Mouse (Mus musculus) heart, embryonic 11.5 days (tissue): ENCODE measurements around the gene Slc6a5. TPM values are rescaled to one million over a fixed set of nuclear protein-coding genes. Genes with fewer than 3 reads are reported as not detected.
"Not testable (repeated sequence)": the region's sequence is repeated elsewhere in the genome, so short reads cannot be mapped to it uniquely, and the experiment has no call there.

Experiments
- ATAC-seq: fragments of 200-750 bp; cut with Nextera tagmentation; replicated peaks from 2 replicates; pipeline ENCODE4 v1.8.0; 2017; ENCODE audit warnings: moderate library complexity; ENCODE audit not compliant: insufficient number of reproducible peaks, low FRiP score, low TSS enrichment
- H3K27ac ChIP-seq: fragments of 300-500 bp; sonication (generic); 2 replicates; pipeline ENCODE4 v1.5.1; 2014; ENCODE audit warnings: mild to moderate bottlenecking, low read depth, low read length
- H3K27me3 ChIP-seq: fragments of 300-500 bp; sonication (generic); 2 replicates; pipeline ENCODE4 v1.6.1; 2014; ENCODE audit warnings: mild to moderate bottlenecking, low read length, mixed read lengths; ENCODE audit not compliant: control insufficient read depth, insufficient read depth
- H3K36me3 ChIP-seq: fragments of 300-500 bp; sonication (generic); 2 replicates; pipeline ENCODE4 v1.6.1; 2014; ENCODE audit warnings: mild to moderate bottlenecking, low read length, moderate library complexity, mixed read lengths; ENCODE audit not compliant: control insufficient read depth, insufficient read depth
- H3K4me1 ChIP-seq: fragments of 300-500 bp; sonication (generic); 2 replicates; pipeline ENCODE4 v1.6.1; 2014; ENCODE audit warnings: low read length; ENCODE audit not compliant: control insufficient read depth, insufficient read depth
- H3K4me2 ChIP-seq: fragments of 300-500 bp; sonication (generic); 2 replicates; pipeline ENCODE4 v1.6.1; 2014; ENCODE audit warnings: mild to moderate bottlenecking, moderate library complexity
- H3K4me3 ChIP-seq: fragments of 300-500 bp; sonication (generic); 2 replicates; pipeline ENCODE4 v1.5.1; 2014; ENCODE audit warnings: low read depth, low read length
- H3K9ac ChIP-seq: fragments of 300-500 bp; sonication (generic); 2 replicates; pipeline ENCODE4 v1.6.1; 2014; ENCODE audit warnings: mild to moderate bottlenecking, low read depth, low read length, moderate library complexity
- H3K9me3 ChIP-seq: fragments of 300-500 bp; sonication (generic); replicated peaks from 2 replicates; pipeline ENCODE4 v1.6.1; 2016; ENCODE audit warnings: low read length; ENCODE audit not compliant: control insufficient read depth
- WGBS: fragments of 180-500 bp; shearing (Covaris S2); extraction: QIAGEN DNeasy Blood & Tissue Kit; methylation state at CpG from one replicate; pipeline ENCODE4 v1.1.7; 2014; ENCODE audit not compliant: insufficient replicate concordance; 5-methylcytosine and 5-hydroxymethylcytosine counted together
- polyA plus RNA-seq: library from polyadenylated mRNA; unstranded; fragments of >200 nt; fragmentation: Nextera tagmentation; extraction: Ambion mirVana; gene quantifications from 2 replicates; pipeline ENCODE4 v1.2.1, GENCODE M21; 2014

The Slc6a5 gene
- polyA plus RNA-seq, 1 experiment from 2014 or later: not detected

DNA sequence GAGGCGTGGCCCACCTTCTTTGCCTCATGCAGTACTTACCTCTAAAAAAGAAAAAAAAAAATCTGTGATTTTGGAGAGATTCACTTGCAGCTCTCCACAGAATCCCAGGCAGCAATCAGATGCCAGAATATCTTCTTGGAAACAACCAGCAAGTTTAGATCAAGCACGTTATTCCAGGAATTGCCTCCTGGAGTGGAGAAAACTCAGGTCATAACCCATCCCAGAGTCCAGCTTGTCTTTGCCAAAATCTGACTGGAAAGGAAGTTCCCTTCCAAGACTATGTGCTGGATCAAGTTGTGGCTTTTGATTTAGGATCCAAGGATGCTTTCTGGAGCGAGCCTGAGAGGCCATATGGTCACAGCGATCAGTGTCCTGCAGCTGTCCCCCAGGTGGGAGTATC, 10.8 kb downstream of the Slc6a5 start:
- no peak overlapping the region for H3K4me2 ChIP-seq
- WGBS: 68% methylated on average over 4 of the region's 4 CpGs
- H3K36me3 ChIP-seq: no peaks in the 10 kb centered on the region
- no peak for ATAC-seq
- no peaks in the 10 kb centered on the region for H3K4me1 ChIP-seq
- H3K9ac ChIP-seq: no peak overlapping the region
- H3K27ac ChIP-seq: no peak overlapping the region
- peaks cover 34% of the 10 kb centered on the region for H3K27me3 ChIP-seq
- H3K9me3 ChIP-seq: 0 out of 2 replicates have a peak, but pooled peaks cover 2% of the 10 kb centered on the region
- H3K4me3 ChIP-seq: no peak overlapping the region

DNA sequence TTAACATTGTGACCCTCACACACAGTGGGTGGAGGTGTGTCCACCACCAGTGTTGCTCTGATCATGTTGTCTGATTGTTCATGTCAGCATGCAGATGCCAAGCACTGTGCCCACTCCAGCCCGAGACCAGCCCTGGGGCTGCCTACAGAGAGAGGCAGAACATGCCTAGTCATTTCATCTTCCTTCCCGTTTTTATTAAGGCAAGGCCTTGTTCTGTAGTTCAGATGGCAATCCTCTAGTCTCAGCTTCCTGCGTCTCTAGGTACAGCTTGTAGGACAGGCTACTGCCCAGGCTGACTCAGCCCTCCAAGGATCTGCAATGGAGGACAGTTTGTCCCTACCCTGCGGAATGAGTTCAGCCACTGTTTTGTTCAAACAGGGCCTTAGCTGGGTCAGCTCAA, 13.0 kb downstream of the Slc6a5 start:
- no peak overlapping the region for H3K27ac ChIP-seq
- H3K36me3 ChIP-seq: no peaks in the 10 kb centered on the region
- 45% methylated on average over 4 of the region's 4 CpGs for WGBS
- 0 out of 2 replicates have a peak, but pooled peaks cover 2% of the 10 kb centered on the region for H3K9me3 ChIP-seq
- peaks cover 12% of the 10 kb centered on the region for H3K27me3 ChIP-seq
- H3K4me1 ChIP-seq: no peaks in the 10 kb centered on the region
- no peak for ATAC-seq
- H3K4me2 ChIP-seq: peak overlapping the region; percentile 39; the same call in 1 of the 2 replicates
- H3K4me3 ChIP-seq: no peak overlapping the region
- H3K9ac ChIP-seq: no peak overlapping the region

DNA sequence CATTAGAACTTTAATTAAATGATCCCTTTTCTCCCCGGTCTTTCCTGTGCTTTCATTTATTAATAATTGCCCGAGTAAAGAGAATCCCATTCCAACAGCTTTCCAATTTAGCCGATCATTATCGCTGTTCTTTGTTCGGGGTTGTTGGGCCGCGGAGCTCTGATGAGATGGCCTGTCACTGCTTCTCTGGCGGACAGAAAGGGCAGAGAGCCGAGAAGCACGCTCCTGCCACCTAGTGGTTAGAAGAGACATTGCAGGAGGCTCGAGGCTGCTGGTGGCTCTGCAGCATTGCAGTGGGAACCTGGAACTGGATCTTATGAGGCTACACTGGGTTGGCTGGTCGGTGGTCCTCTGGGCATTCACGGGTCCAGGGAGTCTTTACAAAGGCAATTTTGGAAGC, 13.4 kb downstream of the Slc6a5 start:
- H3K9me3 ChIP-seq: 0 out of 2 replicates have a peak, but pooled peaks cover 2% of the 10 kb centered on the region
- H3K4me2 ChIP-seq: peak overlapping the region; percentile 39; the same call in 1 of the 2 replicates
- H3K4me1 ChIP-seq: no peaks in the 10 kb centered on the region
- no peak overlapping the region for H3K27ac ChIP-seq
- no peak overlapping the region for H3K4me3 ChIP-seq
- H3K36me3 ChIP-seq: no peaks in the 10 kb centered on the region
- H3K27me3 ChIP-seq: peaks cover 8% of the 10 kb centered on the region
- WGBS: 1% methylated on average over 13 of the region's 13 CpGs
- no peak overlapping the region for H3K9ac ChIP-seq
- peak; percentile 53; the same call in 1 of the 2 replicates for ATAC-seq

DNA sequence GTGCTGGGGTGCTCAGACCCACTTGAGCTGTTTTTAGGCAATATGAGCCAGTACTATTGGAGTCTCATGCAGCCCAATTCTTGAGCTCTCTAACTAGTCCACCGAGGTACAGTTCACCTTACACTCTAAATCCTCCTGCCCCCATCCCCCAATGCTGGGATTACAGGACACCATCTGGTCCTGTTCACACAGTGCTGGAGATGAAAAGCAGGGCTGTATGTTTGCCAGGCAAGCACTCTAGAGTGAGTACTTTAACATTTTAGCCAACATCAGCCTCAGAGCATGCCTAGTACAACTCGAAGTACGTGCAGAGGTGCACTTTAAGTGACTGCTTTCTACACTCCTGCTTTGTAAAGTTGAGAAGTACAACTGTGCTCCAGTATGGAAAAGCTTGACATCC, 18.6 kb downstream of the Slc6a5 start:
- Histone ChIP-seq H3K4me3 (no peak overlapping the region), H3K36me3 (no peaks in the 10 kb centered on the region), H3K9ac (no peak overlapping the region), H3K4me2 (no peak overlapping the region), H3K27me3 (peaks cover 2% of the 10 kb centered on the region; the same call in 1 of the 2 replicates), H3K4me1 (no peaks in the 10 kb centered on the region), H3K9me3 (no peaks in the 10 kb centered on the region), H3K27ac (no peak overlapping the region)
- 45% methylated on average over 3 of the region's 3 CpGs for WGBS
- ATAC-seq: no peak

DNA sequence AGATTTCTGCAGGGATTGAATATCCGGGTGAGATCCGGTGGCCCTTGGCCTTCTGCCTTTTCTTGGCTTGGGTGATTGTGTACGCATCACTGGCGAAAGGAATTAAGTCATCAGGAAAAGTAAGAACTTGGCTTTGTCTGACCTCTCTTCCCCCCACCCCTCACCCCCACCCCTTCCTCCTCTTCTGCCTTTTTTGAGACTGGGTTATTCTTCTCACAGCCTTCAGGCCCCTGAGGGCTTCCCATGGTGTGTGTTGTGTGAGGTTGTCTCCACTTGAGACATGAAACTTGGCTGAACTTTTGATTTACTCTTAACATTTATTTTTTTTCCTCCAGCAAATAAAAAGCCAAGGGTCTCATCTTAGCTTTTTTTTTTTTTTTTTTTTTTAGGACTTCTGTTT, 20.1 kb downstream of the Slc6a5 start:
- Histone ChIP-seq H3K9me3 (no peaks in the 10 kb centered on the region), H3K27me3 (peaks cover 2% of the 10 kb centered on the region; the same call in 1 of the 2 replicates), H3K27ac (no peak overlapping the region), H3K4me1 (no peaks in the 10 kb centered on the region), H3K9ac (no peak overlapping the region), H3K4me2 (no peak overlapping the region), H3K4me3 (no peak overlapping the region), H3K36me3 (no peaks in the 10 kb centered on the region)
- ATAC-seq: no peak
- WGBS: 76% methylated on average over 4 of the region's 4 CpGs

DNA sequence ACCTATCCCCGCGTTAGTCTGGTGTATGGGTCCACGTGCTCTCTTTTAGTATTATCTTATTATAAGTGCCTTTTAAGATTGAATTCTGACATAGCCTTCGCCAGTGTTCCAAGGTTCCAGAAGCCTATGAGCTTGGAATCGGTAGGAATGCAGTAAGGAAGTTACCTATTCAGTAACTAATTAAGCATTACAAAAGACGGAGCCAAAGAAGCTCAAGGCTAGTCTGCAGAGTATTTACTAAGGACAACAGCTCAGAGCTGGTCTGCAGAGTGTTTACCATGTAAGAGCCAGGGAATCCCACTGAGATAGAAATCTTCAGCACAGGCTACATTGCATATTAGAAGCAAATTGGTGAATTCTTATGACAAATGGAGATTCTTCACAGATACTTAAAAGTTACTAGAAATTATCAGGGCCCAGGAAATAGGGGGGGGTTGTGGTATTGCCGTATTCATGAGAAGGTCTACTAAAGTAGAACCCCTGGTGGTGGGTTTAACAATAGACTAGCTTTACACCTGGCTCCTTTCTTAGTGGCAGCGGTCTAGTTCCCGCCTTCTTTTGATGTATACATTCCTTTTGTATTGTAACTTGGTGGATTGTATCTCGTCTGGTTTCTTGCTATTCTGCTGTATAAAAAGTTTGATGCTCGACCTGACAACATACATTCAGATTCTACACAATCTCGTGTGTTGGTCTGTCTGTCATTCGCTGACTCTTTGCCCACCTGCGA, 23.6 kb downstream of the Slc6a5 start:
- H3K4me3 ChIP-seq, H3K4me2 ChIP-seq, H3K9ac ChIP-seq, ATAC-seq, H3K4me1 ChIP-seq, H3K27me3 ChIP-seq, H3K36me3 ChIP-seq, H3K9me3 ChIP-seq, H3K27ac ChIP-seq: not testable (repeated sequence)
- 79% methylated on average over 14 of the region's 14 CpGs for WGBS

DNA sequence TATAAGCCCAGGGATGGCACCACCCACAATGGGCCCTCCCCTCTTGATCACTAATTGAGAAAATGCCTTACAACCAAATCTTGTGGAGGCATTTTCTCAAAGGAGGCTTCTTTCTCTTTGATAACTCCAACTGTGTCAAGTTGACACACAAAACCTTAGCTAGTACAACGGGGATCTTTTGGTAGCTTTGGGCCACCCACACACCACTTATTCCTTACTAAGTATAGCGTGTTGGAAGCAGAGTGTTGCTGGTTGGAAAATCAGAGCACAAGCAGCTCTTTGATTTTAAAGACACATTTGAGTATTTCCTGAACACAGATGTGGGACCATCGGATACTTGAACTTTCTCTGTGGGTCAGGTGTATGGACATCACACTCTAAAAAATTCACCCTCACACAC, 26.9 kb downstream of the Slc6a5 start:
- no peaks in the 10 kb centered on the region for H3K36me3 ChIP-seq
- no peak for ATAC-seq
- no peaks in the 10 kb centered on the region for H3K9me3 ChIP-seq
- H3K4me3 ChIP-seq: no peak overlapping the region
- no peak overlapping the region for H3K4me2 ChIP-seq
- WGBS: 75% methylated on average over 3 of the region's 3 CpGs
- H3K9ac ChIP-seq: no peak overlapping the region
- no peak overlapping the region for H3K27ac ChIP-seq
- no peaks in the 10 kb centered on the region for H3K4me1 ChIP-seq
- 0 out of 2 replicates have a peak, but pooled peaks cover 2% of the 10 kb centered on the region for H3K27me3 ChIP-seq

DNA sequence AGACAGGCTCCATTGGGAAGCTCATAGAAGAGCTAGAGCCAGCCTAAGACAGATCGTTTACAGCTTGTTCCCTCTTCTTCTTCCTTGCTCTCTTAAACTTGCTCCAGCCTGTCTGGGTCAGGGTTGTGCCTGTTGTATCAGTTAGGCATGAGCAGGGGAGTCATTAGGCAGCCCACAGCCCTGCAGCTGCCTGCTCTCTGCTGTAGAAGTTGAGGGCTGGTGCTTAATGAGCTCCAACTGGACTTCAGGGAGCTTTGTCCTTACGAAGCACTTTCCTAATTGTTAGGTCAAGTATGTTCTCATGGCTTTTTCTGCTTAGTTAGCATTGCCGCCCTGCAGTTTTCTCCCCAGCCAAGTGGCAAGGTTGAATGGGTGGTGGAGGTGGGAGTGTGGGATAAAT, 32.1 kb downstream of the Slc6a5 start:
- Histone ChIP-seq H3K4me3 (no peak overlapping the region), H3K9me3 (no peaks in the 10 kb centered on the region), H3K27ac (no peak overlapping the region), H3K9ac (no peak overlapping the region), H3K4me2 (no peak overlapping the region), H3K27me3 (no peaks in the 10 kb centered on the region), H3K36me3 (no peaks in the 10 kb centered on the region), H3K4me1 (no peaks in the 10 kb centered on the region)
- ATAC-seq: no peak
- WGBS: 68% methylated on average over 3 of the region's 3 CpGs

DNA sequence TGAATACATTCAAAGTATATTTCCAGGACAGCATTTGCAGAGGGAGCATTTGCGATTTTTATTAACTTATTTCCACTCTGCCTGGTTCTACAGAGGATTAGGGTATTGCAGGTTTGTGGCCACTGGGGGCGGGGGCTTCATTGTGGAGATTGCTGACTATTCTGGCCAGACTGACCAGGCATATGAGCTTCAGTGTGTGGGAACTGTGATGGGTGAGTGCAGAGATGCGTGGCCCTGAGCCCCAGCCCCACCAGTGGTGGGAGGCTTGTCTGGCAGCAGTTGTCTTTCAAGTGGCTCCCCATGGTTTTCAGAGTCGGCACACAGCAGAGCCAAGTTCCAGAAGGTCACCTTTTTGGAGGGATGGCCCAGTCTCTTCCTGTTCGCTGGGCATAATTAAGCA, 32.5 kb downstream of the Slc6a5 start:
- no peak overlapping the region for H3K4me2 ChIP-seq
- no peak overlapping the region for H3K27ac ChIP-seq
- WGBS: 51% methylated on average over 5 of the region's 5 CpGs
- no peak overlapping the region for H3K9ac ChIP-seq
- H3K4me1 ChIP-seq: no peaks in the 10 kb centered on the region
- no peak overlapping the region for H3K4me3 ChIP-seq
- no peak for ATAC-seq
- H3K9me3 ChIP-seq: no peaks in the 10 kb centered on the region
- H3K27me3 ChIP-seq: no peaks in the 10 kb centered on the region
- no peaks in the 10 kb centered on the region for H3K36me3 ChIP-seq
